Mouse (Mus musculus) heart, embryonic 11.5 days (tissue): Measurements from ENCODE around the gene Tfap4. TPM values are rescaled to one million over a fixed set of nuclear protein-coding genes. Genes with fewer than 3 reads are reported as not detected.
"Not testable (repeated sequence)": the region's sequence is repeated elsewhere in the genome, so short reads cannot be mapped to it uniquely, and the experiment has no call there.

ENCODE experiments used
- ATAC-seq: fragments of 200-750 bp; cut with Nextera tagmentation; replicated peaks from 2 replicates; pipeline ENCODE4 v1.8.0; 2017; ENCODE audit warnings: moderate library complexity; ENCODE audit not compliant: insufficient number of reproducible peaks, low FRiP score, low TSS enrichment
- H3K27ac ChIP-seq: fragments of 300-500 bp; sonication (generic); 2 replicates; pipeline ENCODE4 v1.5.1; 2014; ENCODE audit warnings: mild to moderate bottlenecking, low read depth, low read length
- H3K27me3 ChIP-seq: fragments of 300-500 bp; sonication (generic); 2 replicates; pipeline ENCODE4 v1.6.1; 2014; ENCODE audit warnings: mild to moderate bottlenecking, low read length, mixed read lengths; ENCODE audit not compliant: control insufficient read depth, insufficient read depth
- H3K36me3 ChIP-seq: fragments of 300-500 bp; sonication (generic); 2 replicates; pipeline ENCODE4 v1.6.1; 2014; ENCODE audit warnings: mild to moderate bottlenecking, low read length, moderate library complexity, mixed read lengths; ENCODE audit not compliant: control insufficient read depth, insufficient read depth
- H3K4me1 ChIP-seq: fragments of 300-500 bp; sonication (generic); 2 replicates; pipeline ENCODE4 v1.6.1; 2014; ENCODE audit warnings: low read length; ENCODE audit not compliant: control insufficient read depth, insufficient read depth
- H3K4me2 ChIP-seq: fragments of 300-500 bp; sonication (generic); 2 replicates; pipeline ENCODE4 v1.6.1; 2014; ENCODE audit warnings: mild to moderate bottlenecking, moderate library complexity
- H3K4me3 ChIP-seq: fragments of 300-500 bp; sonication (generic); 2 replicates; pipeline ENCODE4 v1.5.1; 2014; ENCODE audit warnings: low read depth, low read length
- H3K9ac ChIP-seq: fragments of 300-500 bp; sonication (generic); 2 replicates; pipeline ENCODE4 v1.6.1; 2014; ENCODE audit warnings: mild to moderate bottlenecking, low read depth, low read length, moderate library complexity
- H3K9me3 ChIP-seq: fragments of 300-500 bp; sonication (generic); replicated peaks from 2 replicates; pipeline ENCODE4 v1.6.1; 2016; ENCODE audit warnings: low read length; ENCODE audit not compliant: control insufficient read depth
- WGBS: fragments of 180-500 bp; shearing (Covaris S2); extraction: QIAGEN DNeasy Blood & Tissue Kit; methylation state at CpG from one replicate; pipeline ENCODE4 v1.1.7; 2014; ENCODE audit not compliant: insufficient replicate concordance; 5-methylcytosine and 5-hydroxymethylcytosine counted together
- polyA plus RNA-seq: library from polyadenylated mRNA; unstranded; fragments of >200 nt; fragmentation: Nextera tagmentation; extraction: Ambion mirVana; gene quantifications from 2 replicates; pipeline ENCODE4 v1.2.1, GENCODE M21; 2014

Gene Tfap4
- polyA plus RNA-seq, 1 experiment from 2014 or later: 9.4 TPM

- WGBS: 44% methylated on average over 7 of the region's 7 CpGs
- Histone ChIP-seq H3K4me3 (peak overlapping the region; percentile 48), H3K9me3 (no peaks in the 10 kb centered on the region), H3K4me2 (peak overlapping the region; percentile 70), H3K9ac (peak overlapping the region; percentile 47), H3K27ac (no peak overlapping the region), H3K27me3 (no peaks in the 10 kb centered on the region), H3K4me1 (peaks cover 10% of the 10 kb centered on the region), H3K36me3 (peaks cover 5% of the 10 kb centered on the region; the same call in 1 of the 2 replicates)
- ATAC-seq: no peak
Observed at GRCm38 (mm10) chr16:4542236-4542774, 17.3 kb downstream of the Tfap4 start.

- WGBS: 1% methylated on average over 43 of the region's 43 CpGs
- H3K36me3 ChIP-seq: no peaks in the 10 kb centered on the region
- 0 out of 2 replicates have a peak within 1 kb of the TSS, but pooled peaks have one; percentile 12 for H3K27ac ChIP-seq
- no peaks in the 10 kb centered on the region for H3K27me3 ChIP-seq
- peak within 1 kb of the TSS; percentile 48 for H3K4me3 ChIP-seq
- H3K4me2 ChIP-seq: peak within 1 kb of the TSS; percentile 70
- ATAC-seq: peak; percentile 95
- peaks cover 10% of the 10 kb centered on the region for H3K4me1 ChIP-seq
- peak within 1 kb of the TSS; percentile 79 for H3K9ac ChIP-seq
- H3K9me3 ChIP-seq: no peaks in the 10 kb centered on the region
Observed at GRCm38 (mm10) chr16:4541501-4542198, 18.0 kb downstream of the Tfap4 start, which contains the start of gene Srl. Gene Srl (minus strand): TSS chr16:4541816.

GRCm38 (mm10) chr16:4541033-4541432 lies 18.6 kb downstream of the Tfap4 start:
- ATAC-seq: no peak
- H3K27me3 ChIP-seq: no peaks in the 10 kb centered on the region
- H3K9ac ChIP-seq: peak overlapping the region; percentile 79; the same call in 1 of the 2 replicates
- peak overlapping the region; percentile 48 for H3K4me3 ChIP-seq
- no peaks in the 10 kb centered on the region for H3K36me3 ChIP-seq
- 62% methylated on average over 4 of the region's 4 CpGs for WGBS
- H3K27ac ChIP-seq: no peak overlapping the region
- H3K9me3 ChIP-seq: no peaks in the 10 kb centered on the region
- peak overlapping the region; percentile 70 for H3K4me2 ChIP-seq
- peaks cover 10% of the 10 kb centered on the region for H3K4me1 ChIP-seq

- Histone ChIP-seq H3K4me2 (no peak overlapping the region), H3K4me1 (peaks cover 10% of the 10 kb centered on the region), H3K36me3 (no peaks in the 10 kb centered on the region), H3K9ac (no peak overlapping the region), H3K9me3 (no peaks in the 10 kb centered on the region), H3K27ac (no peak overlapping the region), H3K27me3 (no peaks in the 10 kb centered on the region), H3K4me3 (no peak overlapping the region)
- WGBS: 90% methylated on average over 12 of the region's 12 CpGs
- no peak for ATAC-seq
Observed at GRCm38 (mm10) chr16:4540064-4540775, 19.4 kb downstream of the Tfap4 start.

- Histone ChIP-seq H3K9ac (no peak overlapping the region), H3K4me1 (peaks cover 10% of the 10 kb centered on the region), H3K27me3 (no peaks in the 10 kb centered on the region), H3K27ac (no peak overlapping the region), H3K9me3 (no peaks in the 10 kb centered on the region), H3K4me2 (no peak overlapping the region), H3K36me3 (no peaks in the 10 kb centered on the region), H3K4me3 (no peak overlapping the region)
- ATAC-seq: no peak
- 91% methylated on average over 4 of the region's 4 CpGs for WGBS
Observed at GRCm38 (mm10) chr16:4539521-4539920, 20.1 kb downstream of the Tfap4 start.

GRCm38 (mm10) chr16:4537616-4538358 lies 21.9 kb downstream of the Tfap4 start:
- H3K4me2 ChIP-seq: no peak overlapping the region
- no peaks in the 10 kb centered on the region for H3K27me3 ChIP-seq
- H3K9me3 ChIP-seq: no peaks in the 10 kb centered on the region
- no peak overlapping the region for H3K4me3 ChIP-seq
- no peaks in the 10 kb centered on the region for H3K36me3 ChIP-seq
- WGBS: 35% methylated on average over 3 of the region's 3 CpGs
- H3K27ac ChIP-seq: 0 out of 2 replicates have a peak overlapping the region, but pooled peaks have one; percentile 7
- peaks cover 10% of the 10 kb centered on the region for H3K4me1 ChIP-seq
- H3K9ac ChIP-seq: no peak overlapping the region
- no peak for ATAC-seq

GRCm38 (mm10) chr16:4527373-4527772 lies 32.3 kb downstream of the Tfap4 start:
- 84% methylated on average over 12 of the region's 12 CpGs for WGBS
- not testable (repeated sequence) for H3K9ac ChIP-seq, H3K27me3 ChIP-seq, ATAC-seq, H3K36me3 ChIP-seq, H3K27ac ChIP-seq, H3K9me3 ChIP-seq, H3K4me3 ChIP-seq, H3K4me2 ChIP-seq
- H3K4me1 ChIP-seq: peaks cover 10% of the 10 kb centered on the region; the same call in 1 of the 2 replicates

- Histone ChIP-seq H3K9me3 (no peaks in the 10 kb centered on the region), H3K27ac (peak overlapping the region; percentile 99), H3K36me3 (no peaks in the 10 kb centered on the region), H3K27me3 (no peaks in the 10 kb centered on the region), H3K9ac (peak overlapping the region; percentile 77), H3K4me3 (no peak overlapping the region), H3K4me2 (peak overlapping the region; percentile 56), H3K4me1 (peaks cover 22% of the 10 kb centered on the region)
- ATAC-seq: no peak
- 55% methylated on average over 7 of the region's 7 CpGs for WGBS
Observed at GRCm38 (mm10) chr16:4523313-4524004, 36.2 kb downstream of the Tfap4 start.
